Mouse (Mus musculus) lung, postnatal 0 days (tissue): Measurements from ENCODE around the gene Sertad2.

Source experiments
- CTCF ChIP-seq: IDR thresholded peaks from 2 replicates; pipeline ENCODE4 v1.5.1; 2016; ENCODE audit warnings: antibody characterized with exemption, mild to moderate bottlenecking
- EP300 ChIP-seq: IDR thresholded peaks from 2 replicates; pipeline ENCODE4 v1.6.1; 2016; ENCODE audit warnings: antibody characterized with exemption, mild to moderate bottlenecking, control low read depth

- TF ChIP-seq CTCF (no peak), EP300 (no peak)
Observed at GRCm38 (mm10) chr11:20672513-20672912, 129.5 kb downstream of the Sertad2 start.
